Mouse (Mus musculus): ENCODE results near the gene Cep290. TPM values are rescaled to one million over a fixed set of nuclear protein-coding genes. Genes with fewer than 3 reads are reported as not detected.

The Cep290 gene
- polyA plus RNA-seq (2012; rRNA removed) (3.0 and 4.6 TPM in 2 replicates), polyA plus RNA-seq (2014; fragmentation: Nextera tagmentation; extraction: Ambion mirVana) (4.0 and 6.1 TPM in 2 replicates)

DNA sequence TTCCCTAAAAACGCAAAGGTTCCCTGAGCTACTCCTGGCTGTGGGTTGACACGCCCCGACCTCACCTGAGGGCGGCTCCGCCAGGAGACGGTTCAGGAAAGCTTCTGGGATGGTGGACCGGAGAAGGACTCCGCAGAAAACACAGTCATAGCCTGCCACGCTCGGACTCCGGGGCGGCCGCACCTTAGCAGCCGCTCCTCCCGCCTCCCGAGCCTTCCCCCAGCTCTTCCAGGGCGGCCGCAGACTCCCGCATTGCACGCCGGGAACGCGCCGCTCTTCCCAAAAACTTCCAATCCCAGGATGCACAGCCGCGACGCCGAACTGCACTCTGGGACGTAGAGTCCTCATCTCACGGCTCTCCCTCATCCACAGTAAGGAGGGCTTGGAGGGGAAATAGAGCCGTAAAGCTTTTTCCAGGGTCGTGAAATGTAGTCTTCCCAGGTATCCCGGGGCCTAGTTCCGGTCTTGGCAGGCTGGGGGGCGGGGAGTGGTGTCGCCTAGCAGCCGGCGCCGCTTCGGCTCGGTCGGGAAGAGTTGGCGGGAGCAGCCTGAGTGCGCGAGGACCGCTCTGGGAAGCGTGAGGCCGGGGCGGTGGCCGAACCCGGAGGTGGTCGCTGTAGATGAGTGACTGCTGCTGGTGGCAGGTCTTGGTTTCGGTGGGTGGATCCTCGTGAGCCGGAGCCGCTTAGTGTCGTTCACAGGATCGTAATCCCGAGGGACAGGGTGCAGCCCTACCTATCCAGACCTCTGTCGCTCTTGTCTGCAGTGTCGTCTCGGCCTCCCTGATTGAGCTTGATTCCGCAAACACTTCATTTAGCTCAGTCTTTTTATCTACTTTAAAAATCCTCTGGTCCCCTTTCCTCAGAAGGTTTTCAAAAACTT, at the start of gene Cep290, which contains the start of gene Tmtc3:
Gene Cep290 (plus strand): TSS at position 462 of the 882 bp plus-strand sequence.
Gene Tmtc3 (minus strand): TSS at position 254 of the 882 bp plus-strand sequence.
- Histone ChIP-seq H3K27ac (replicated peaks; ENCODE audit: low read depth, low read length) (peak within 1 kb of the TSS; percentile 73), H3K4me1 (ENCODE audit: control insufficient read depth, insufficient read depth, low read length) (0 out of 2 replicates have a peak, but pooled peaks cover 4% of the 10 kb centered on the region), H3K4me3 (replicated peaks; ENCODE audit: low read length) (peak within 1 kb of the TSS; percentile 86), H3K36me3 (ENCODE audit: control insufficient read depth, insufficient read depth, low read length) (no peaks in the 10 kb centered on the region), H3K4me2 (replicated peaks; ENCODE audit: low read depth, low read length, severe bottlenecking) (peak within 1 kb of the TSS; percentile 82), H3K27me3 (ENCODE audit: control insufficient read depth, insufficient read depth, low read length) (no peaks in the 10 kb centered on the region), H3K9ac (ENCODE audit: low read depth, low read length, severe bottlenecking) (peak within 1 kb of the TSS; percentile 86), H3K9me3 (ENCODE audit: control insufficient read depth, low read length) (no peaks in the 10 kb centered on the region)
- ATAC-seq (ENCODE audit: low FRiP score, low read depth) (peak; percentile 99), DNase-seq (ENCODE audit: low spot score) (peak; percentile 99)
- TF ChIP-seq POLR2A (IDR thresholded peaks at IDR 0.05; ENCODE audit: borderline replicate concordance, extremely low read depth, insufficient read depth, insufficient read length): peak; percentile 92; the same call in 1 of the 2 replicates
- under 1% methylated on average over 55 of the region's 63 CpGs for WGBS

GRCm38 (mm10) chr10:100449394-100449793, 38.0 kb upstream of the Cep290 start:
- Histone ChIP-seq H3K9ac (ENCODE audit: low read depth, low read length, severe bottlenecking) (no peak overlapping the region), H3K27ac (replicated peaks; ENCODE audit: low read depth, low read length) (no peak overlapping the region), H3K27me3 (ENCODE audit: control insufficient read depth, insufficient read depth, low read length) (no peaks in the 10 kb centered on the region), H3K36me3 (ENCODE audit: control insufficient read depth, insufficient read depth, low read length) (peaks cover 24% of the 10 kb centered on the region), H3K4me1 (ENCODE audit: control insufficient read depth, insufficient read depth, low read length) (no peaks in the 10 kb centered on the region), H3K4me3 (replicated peaks; ENCODE audit: low read length) (no peak overlapping the region), H3K9me3 (ENCODE audit: control insufficient read depth, low read length) (no peaks in the 10 kb centered on the region), H3K4me2 (replicated peaks; ENCODE audit: low read depth, low read length, severe bottlenecking) (no peak overlapping the region)
- no peak for TF ChIP-seq POLR2A (IDR thresholded peaks at IDR 0.05; ENCODE audit: borderline replicate concordance, extremely low read depth, insufficient read depth, insufficient read length)
- no peak for ATAC-seq (ENCODE audit: low FRiP score, low read depth)
- DNase-seq (ENCODE audit: low spot score): no peak

DNA sequence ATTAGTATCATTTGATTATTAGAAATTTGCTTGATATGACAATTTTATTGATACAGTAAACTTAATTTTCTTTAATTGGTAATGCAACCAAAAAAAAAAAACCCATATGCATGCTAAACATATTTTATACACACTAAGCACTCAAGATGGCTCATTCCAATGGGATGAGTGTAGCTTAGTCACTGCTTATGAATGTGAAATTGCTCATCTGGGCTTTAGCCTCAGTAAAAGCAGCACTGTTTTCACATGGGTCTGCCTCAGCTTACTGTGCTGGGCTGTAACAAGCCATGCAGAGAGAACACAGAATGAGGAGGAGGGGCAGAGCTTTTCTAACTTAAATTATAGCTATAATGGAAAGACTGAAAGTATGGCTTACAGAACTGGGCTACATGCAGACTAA, 26.8 kb upstream of the Cep290 start:
- Histone ChIP-seq H3K36me3 (ENCODE audit: control insufficient read depth, insufficient read depth, low read length) (peaks cover 15% of the 10 kb centered on the region; the same call in 1 of the 2 replicates), H3K27me3 (ENCODE audit: control insufficient read depth, insufficient read depth, low read length) (no peaks in the 10 kb centered on the region), H3K4me2 (replicated peaks; ENCODE audit: low read depth, low read length, severe bottlenecking) (no peak overlapping the region), H3K27ac (replicated peaks; ENCODE audit: low read depth, low read length) (no peak overlapping the region), H3K9me3 (ENCODE audit: control insufficient read depth, low read length) (no peaks in the 10 kb centered on the region), H3K9ac (ENCODE audit: low read depth, low read length, severe bottlenecking) (no peak overlapping the region), H3K4me1 (ENCODE audit: control insufficient read depth, insufficient read depth, low read length) (no peaks in the 10 kb centered on the region), H3K4me3 (replicated peaks; ENCODE audit: low read length) (no peak overlapping the region)
- no peak for DNase-seq (ENCODE audit: low spot score)
- no peak for ATAC-seq (ENCODE audit: low FRiP score, low read depth)
- no peak for TF ChIP-seq POLR2A (IDR thresholded peaks at IDR 0.05; ENCODE audit: borderline replicate concordance, extremely low read depth, insufficient read depth, insufficient read length)

DNA sequence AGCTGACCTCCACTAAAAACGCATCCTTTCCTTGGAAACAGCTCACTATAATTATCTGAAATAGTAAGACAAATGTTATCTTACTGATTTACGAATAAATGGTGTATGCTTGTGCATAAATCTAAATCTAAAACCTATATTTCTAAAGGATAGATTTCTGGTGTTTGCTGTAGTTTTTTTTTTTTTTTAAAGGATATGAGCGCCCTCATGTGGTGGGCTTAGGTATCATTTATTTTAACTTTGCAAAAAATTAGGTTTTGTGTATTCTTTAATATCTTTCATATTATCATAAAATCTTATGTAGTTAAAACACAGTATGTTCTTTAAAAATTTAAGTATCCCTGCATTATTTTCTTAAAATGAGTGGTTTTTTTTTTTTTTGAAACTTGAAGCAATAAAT, 12.3 kb upstream of the Cep290 start:
- ATAC-seq (ENCODE audit: low FRiP score, low read depth) (no peak), DNase-seq (ENCODE audit: low spot score) (no peak)
- no peaks in the 10 kb centered on the region for H3K4me1 ChIP-seq (ENCODE audit: control insufficient read depth, insufficient read depth, low read length)
- no peak for TF ChIP-seq POLR2A (IDR thresholded peaks at IDR 0.05; ENCODE audit: borderline replicate concordance, extremely low read depth, insufficient read depth, insufficient read length)
- WGBS: 61% methylated on average over 3 of the region's 3 CpGs
- no peak overlapping the region for H3K27ac ChIP-seq (replicated peaks; ENCODE audit: low read depth, low read length)
- H3K4me3 ChIP-seq (replicated peaks; ENCODE audit: low read length): no peak overlapping the region
- H3K27me3 ChIP-seq (ENCODE audit: control insufficient read depth, insufficient read depth, low read length): no peaks in the 10 kb centered on the region
- H3K4me2 ChIP-seq (replicated peaks; ENCODE audit: low read depth, low read length, severe bottlenecking): no peak overlapping the region
- H3K9ac ChIP-seq (ENCODE audit: low read depth, low read length, severe bottlenecking): no peak overlapping the region
- peaks cover 39% of the 10 kb centered on the region for H3K36me3 ChIP-seq (ENCODE audit: control insufficient read depth, insufficient read depth, low read length)
- H3K9me3 ChIP-seq (ENCODE audit: control insufficient read depth, low read length): no peaks in the 10 kb centered on the region

GRCm38 (mm10) chr10:100479538-100479937, 7.8 kb upstream of the Cep290 start:
- no peaks in the 10 kb centered on the region for H3K27me3 ChIP-seq (ENCODE audit: control insufficient read depth, insufficient read depth, low read length)
- no peak overlapping the region for H3K4me2 ChIP-seq (replicated peaks; ENCODE audit: low read depth, low read length, severe bottlenecking)
- DNase-seq (ENCODE audit: low spot score) (no peak), ATAC-seq (ENCODE audit: low FRiP score, low read depth) (no peak)
- no peaks in the 10 kb centered on the region for H3K9me3 ChIP-seq (ENCODE audit: control insufficient read depth, low read length)
- no peak overlapping the region for H3K4me3 ChIP-seq (replicated peaks; ENCODE audit: low read length)
- H3K27ac ChIP-seq (replicated peaks; ENCODE audit: low read depth, low read length): no peak overlapping the region
- H3K4me1 ChIP-seq (ENCODE audit: control insufficient read depth, insufficient read depth, low read length): no peaks in the 10 kb centered on the region
- H3K36me3 ChIP-seq (ENCODE audit: control insufficient read depth, insufficient read depth, low read length): peaks cover 19% of the 10 kb centered on the region
- no peak for TF ChIP-seq POLR2A (IDR thresholded peaks at IDR 0.05; ENCODE audit: borderline replicate concordance, extremely low read depth, insufficient read depth, insufficient read length)
- WGBS: 73% methylated on average over 3 of the region's 3 CpGs
- H3K9ac ChIP-seq (ENCODE audit: low read depth, low read length, severe bottlenecking): no peak overlapping the region
